Mouse (Mus musculus) MEL-GATA-1-ER (cell line): ENCODE measurements at regions not wholly inside any gene's neighbourhood (a gene's known extent, or its start where the extent isn't known, plus 50 kb on each side); places are given as distances from the start of the nearest gene placed in this dataset.

Experiments
- DNase-seq: peaks from one replicate; pipeline ENCODE4 v3.0.0-alpha.2; 2012; ENCODE audit warnings: low read depth; ENCODE audit errors: extremely low read depth

GRCm38 (mm10) chr4:71663397-71663796, 94.4 kb downstream of the Gm11232 start:
- no peak for DNase-seq

GRCm38 (mm10) chr4:71640521-71640920, 117.2 kb downstream of the Gm11232 start:
- no peak for DNase-seq

- DNase-seq: no peak
These were observed 130.7 kb downstream of the Gm11232 start for GRCm38 (mm10) chr4:71627088-71627487.

GRCm38 (mm10) chr4:71626626-71627025, 131.1 kb downstream of the Gm11232 start:
- DNase-seq: no peak

- DNase-seq: no peak
These were observed 133.0 kb downstream of the Gm11232 start for GRCm38 (mm10) chr4:71624771-71625170.

GRCm38 (mm10) chr4:71613720-71614119, 144.0 kb downstream of the Gm11232 start:
- DNase-seq: no peak

- DNase-seq: no peak
These were observed 171.9 kb downstream of the Gm11232 start for GRCm38 (mm10) chr4:71585880-71586279.

GRCm38 (mm10) chr4:71560656-71561055, 197.1 kb downstream of the Gm11232 start:
- DNase-seq: no peak

GRCm38 (mm10) chr4:71539200-71539599, 218.6 kb downstream of the Gm11232 start:
- no peak for DNase-seq

- DNase-seq: no peak
These were observed 219.8 kb downstream of the Gm11232 start for GRCm38 (mm10) chr4:71537971-71538370.

- no peak for DNase-seq
These were observed 233.4 kb downstream of the Gm11232 start for GRCm38 (mm10) chr4:71524255-71524970.

- DNase-seq: no peak
These were observed 237.0 kb downstream of the Gm11232 start for GRCm38 (mm10) chr4:71520751-71521150.

- DNase-seq: no peak
These were observed 239.8 kb downstream of the Gm11232 start for GRCm38 (mm10) chr4:71517921-71518404.

GRCm38 (mm10) chr4:71506911-71507310, 250.9 kb downstream of the Gm11232 start:
- DNase-seq: no peak

GRCm38 (mm10) chr4:71489788-71490187, 268.0 kb downstream of the Gm11232 start:
- DNase-seq: no peak

- peak; percentile 18 for DNase-seq
These were observed 269.1 kb downstream of the Gm11232 start for GRCm38 (mm10) chr4:71488663-71489161.

GRCm38 (mm10) chr4:71488059-71488458, 269.7 kb downstream of the Gm11232 start:
- DNase-seq: no peak

- DNase-seq: no peak
These were observed 276.8 kb downstream of the Gm11232 start for GRCm38 (mm10) chr4:71480960-71481359.

GRCm38 (mm10) chr4:71470580-71470979, 287.2 kb downstream of the Gm11232 start:
- DNase-seq: no peak

- DNase-seq: no peak
These were observed 303.0 kb downstream of the Gm11232 start for GRCm38 (mm10) chr4:71454811-71455210.

- no peak for DNase-seq
These were observed 304.3 kb downstream of the Gm11232 start for GRCm38 (mm10) chr4:71453499-71453898.

GRCm38 (mm10) chr4:71446461-71446860, 311.3 kb downstream of the Gm11232 start:
- no peak for DNase-seq
